Mouse (Mus musculus): ENCODE measurements around the gene D17H6S53E. TPM values are rescaled to one million over a fixed set of nuclear protein-coding genes. Genes with fewer than 3 reads are reported as not detected.

The D17H6S53E gene
- polyA plus RNA-seq, 1 experiment from 2014 or later: 9.7 TPM

Other genes starting within 250 kb of the D17H6S53E start
- gene Zbtb12, start 246.9 kb upstream of the D17H6S53E start, polyA plus RNA-seq (2014; fragmentation: Nextera tagmentation; extraction: Ambion mirVana): 2.2 and 2.3 TPM in 2 replicates
- gene Gm20547, start 244.3 kb upstream of the D17H6S53E start, polyA plus RNA-seq (2014; fragmentation: Nextera tagmentation; extraction: Ambion mirVana): not detected in 2 replicates
- gene C2, start 228.1 kb upstream of the D17H6S53E start, polyA plus RNA-seq (2014; fragmentation: Nextera tagmentation; extraction: Ambion mirVana): 1.5 and 2.1 TPM in 2 replicates
- 78.1 and 86.8 TPM in 2 replicates for gene Ehmt2, start 227.9 kb upstream of the D17H6S53E start, polyA plus RNA-seq (2014; fragmentation: Nextera tagmentation; extraction: Ambion mirVana)
- gene Slc44a4, start 211.9 kb upstream of the D17H6S53E start, polyA plus RNA-seq (2014; fragmentation: Nextera tagmentation; extraction: Ambion mirVana): not detected in 2 replicates
- gene Neu1, start 195.1 kb upstream of the D17H6S53E start, polyA plus RNA-seq (2014; fragmentation: Nextera tagmentation; extraction: Ambion mirVana): 27.4 and 30.1 TPM in 2 replicates
- gene Hspa1b, start 167.1 kb upstream of the D17H6S53E start, polyA plus RNA-seq (2014; fragmentation: Nextera tagmentation; extraction: Ambion mirVana): 0.27 and 0.35 TPM in 2 replicates
- not detected in 2 replicates for gene Gm20481, start 156.5 kb upstream of the D17H6S53E start, polyA plus RNA-seq (2014; fragmentation: Nextera tagmentation; extraction: Ambion mirVana)
- gene Hspa1a, start 154.2 kb upstream of the D17H6S53E start, polyA plus RNA-seq (2014; fragmentation: Nextera tagmentation; extraction: Ambion mirVana): 7.0 and 7.6 TPM in 2 replicates
- gene Hspa1l, start 153.7 kb upstream of the D17H6S53E start, polyA plus RNA-seq (2014; fragmentation: Nextera tagmentation; extraction: Ambion mirVana): 1.6 and 2.8 TPM in 2 replicates
- 89.1 and 89.5 TPM in 2 replicates for gene Lsm2, start 144.5 kb upstream of the D17H6S53E start, polyA plus RNA-seq (2014; fragmentation: Nextera tagmentation; extraction: Ambion mirVana)
- 51.4 and 56.9 TPM in 2 replicates for gene Vars, start 125.4 kb upstream of the D17H6S53E start, polyA plus RNA-seq (2014; fragmentation: Nextera tagmentation; extraction: Ambion mirVana)
- gene Vwa7, start 109.8 kb upstream of the D17H6S53E start, polyA plus RNA-seq (2014; fragmentation: Nextera tagmentation; extraction: Ambion mirVana): 0.11 and 0.15 TPM in 2 replicates
- gene Sapcd1, start 98.4 kb upstream of the D17H6S53E start, polyA plus RNA-seq (2014; fragmentation: Nextera tagmentation; extraction: Ambion mirVana): 2.1 and 2.2 TPM in 2 replicates
- 1.9 and 2.2 TPM in 2 replicates for gene Msh5, start 79.6 kb upstream of the D17H6S53E start, polyA plus RNA-seq (2014; fragmentation: Nextera tagmentation; extraction: Ambion mirVana)
- gene Clic1, start 76.4 kb upstream of the D17H6S53E start, polyA plus RNA-seq (2014; fragmentation: Nextera tagmentation; extraction: Ambion mirVana): 13.3 and 37.0 TPM in 2 replicates
- gene Ddah2, start 67.3 kb upstream of the D17H6S53E start, polyA plus RNA-seq (2014; fragmentation: Nextera tagmentation; extraction: Ambion mirVana): 269 and 303 TPM in 2 replicates
- gene Ly6g6c, start 61.0 kb upstream of the D17H6S53E start, polyA plus RNA-seq (2014; fragmentation: Nextera tagmentation; extraction: Ambion mirVana): not detected in 2 replicates
- 0.12 and 0.15 TPM in 2 replicates for gene Mpig6b, start 60.2 kb upstream of the D17H6S53E start, polyA plus RNA-seq (2014; fragmentation: Nextera tagmentation; extraction: Ambion mirVana)
- 0.46 and 0.66 TPM in 2 replicates for gene Ly6g6e, start 49.5 kb upstream of the D17H6S53E start, polyA plus RNA-seq (2014; fragmentation: Nextera tagmentation; extraction: Ambion mirVana)
- gene Ly6g6d, start 48.3 kb upstream of the D17H6S53E start, polyA plus RNA-seq (2014; fragmentation: Nextera tagmentation; extraction: Ambion mirVana): 0.84 and 1.8 TPM in 2 replicates
- gene Ly6g6f, start 40.8 kb upstream of the D17H6S53E start, polyA plus RNA-seq (2014; fragmentation: Nextera tagmentation; extraction: Ambion mirVana): 0.23 TPM in 1 of 2 replicates, not detected in the other
- gene Abhd16a, start 37.1 kb upstream of the D17H6S53E start, polyA plus RNA-seq (2014; fragmentation: Nextera tagmentation; extraction: Ambion mirVana): 82.3 and 92.5 TPM in 2 replicates
- not detected in 2 replicates for gene Ly6g5c, start 18.1 kb upstream of the D17H6S53E start, polyA plus RNA-seq (2014; fragmentation: Nextera tagmentation; extraction: Ambion mirVana)
- gene Ly6g5b, start 10.9 kb upstream of the D17H6S53E start, polyA plus RNA-seq (2014; fragmentation: Nextera tagmentation; extraction: Ambion mirVana): 0.52 and 0.92 TPM in 2 replicates
- 22.2 and 23.7 TPM in 2 replicates for gene Gpank1, start 4.9 kb upstream of the D17H6S53E start, polyA plus RNA-seq (2014; fragmentation: Nextera tagmentation; extraction: Ambion mirVana)
- 361 and 363 TPM in 2 replicates for gene Csnk2b, start 4.3 kb upstream of the D17H6S53E start, polyA plus RNA-seq (2014; fragmentation: Nextera tagmentation; extraction: Ambion mirVana)
- gene Apom, start 5.7 kb downstream of the D17H6S53E start, polyA plus RNA-seq (2014; fragmentation: Nextera tagmentation; extraction: Ambion mirVana): 0.75 and 0.89 TPM in 2 replicates
- 88.3 and 102 TPM in 2 replicates for gene Bag6, start 8.8 kb downstream of the D17H6S53E start, polyA plus RNA-seq (2014; fragmentation: Nextera tagmentation; extraction: Ambion mirVana)
- 181 and 195 TPM in 2 replicates for gene Prrc2a, start 38.5 kb downstream of the D17H6S53E start, polyA plus RNA-seq (2014; fragmentation: Nextera tagmentation; extraction: Ambion mirVana)
- 6.7 and 10.7 TPM in 2 replicates for gene Aif1, start 49.7 kb downstream of the D17H6S53E start, polyA plus RNA-seq (2014; fragmentation: Nextera tagmentation; extraction: Ambion mirVana)
- gene Lst1, start 62.1 kb downstream of the D17H6S53E start, polyA plus RNA-seq (2014; fragmentation: Nextera tagmentation; extraction: Ambion mirVana): 3.7 and 8.8 TPM in 2 replicates
- gene Ltb, start 68.1 kb downstream of the D17H6S53E start, polyA plus RNA-seq (2014; fragmentation: Nextera tagmentation; extraction: Ambion mirVana): 0.31 and 0.62 TPM in 2 replicates
- not detected in 2 replicates for gene Tnf, start 75.6 kb downstream of the D17H6S53E start, polyA plus RNA-seq (2014; fragmentation: Nextera tagmentation; extraction: Ambion mirVana)
- gene Lta, start 79.0 kb downstream of the D17H6S53E start, polyA plus RNA-seq (2014; fragmentation: Nextera tagmentation; extraction: Ambion mirVana): 0.24 and 0.26 TPM in 2 replicates
- 0.44 TPM in 1 of 2 replicates, not detected in the other for gene Gm16181, start 94.5 kb downstream of the D17H6S53E start, polyA plus RNA-seq (2014; fragmentation: Nextera tagmentation; extraction: Ambion mirVana)
- gene Atp6v1g2, start 107.3 kb downstream of the D17H6S53E start, polyA plus RNA-seq (2014; fragmentation: Nextera tagmentation; extraction: Ambion mirVana): 118 and 154 TPM in 2 replicates
- 3.4 and 4.3 TPM in 2 replicates for gene Nfkbil1, start 109.4 kb downstream of the D17H6S53E start, polyA plus RNA-seq (2014; fragmentation: Nextera tagmentation; extraction: Ambion mirVana)
- 373 and 383 TPM in 2 replicates for gene Ddx39b, start 115.4 kb downstream of the D17H6S53E start, polyA plus RNA-seq (2014; fragmentation: Nextera tagmentation; extraction: Ambion mirVana)
- 99.9 and 111 TPM in 2 replicates for gene H2-D1, start 136.4 kb downstream of the D17H6S53E start, polyA plus RNA-seq (2014; fragmentation: Nextera tagmentation; extraction: Ambion mirVana)
- gene H2-Q1, start 194.0 kb downstream of the D17H6S53E start, polyA plus RNA-seq (2014; fragmentation: Nextera tagmentation; extraction: Ambion mirVana): 0.48 TPM in 1 of 2 replicates, not detected in the other
- gene H2-Q2, start 215.9 kb downstream of the D17H6S53E start, polyA plus RNA-seq (2014; fragmentation: Nextera tagmentation; extraction: Ambion mirVana): 1.4 and 2.9 TPM in 2 replicates

All from neural tube, embryonic 14.5 days (tissue).